Mouse (Mus musculus): Measurements from ENCODE around the gene Arhgef3.
A peak's percentile ranks its signal among the peaks of the same experiment; 100 is the strongest.

Arhgef3 gene

DNA sequence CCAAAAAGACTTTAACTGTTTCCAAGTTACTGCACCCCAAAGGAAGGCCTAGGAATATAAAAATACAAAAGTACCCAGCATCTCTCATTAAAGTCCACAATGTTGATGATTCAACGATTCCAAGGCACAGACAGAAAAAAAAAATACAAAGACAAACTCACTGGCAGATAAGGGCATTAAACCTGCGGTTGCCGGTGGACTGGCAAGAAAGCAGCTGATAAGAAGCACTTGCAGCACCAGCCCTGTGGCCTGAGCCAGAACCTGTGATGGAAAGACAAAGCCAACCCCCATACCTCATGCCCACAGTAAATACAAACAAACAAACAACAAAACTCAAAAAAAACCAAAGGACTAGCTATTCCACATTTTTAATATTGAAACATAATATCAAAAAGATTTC lies 295.0 kb downstream of the Arhgef3 start:
- DNase-seq (ENCODE audit: low read depth, low spot score), result no peak

GRCm38 (mm10) chr14:27411492-27411891 lies 296.8 kb downstream of the Arhgef3 start:
- DNase-seq (ENCODE audit: low read depth, low spot score), result no peak

DNA sequence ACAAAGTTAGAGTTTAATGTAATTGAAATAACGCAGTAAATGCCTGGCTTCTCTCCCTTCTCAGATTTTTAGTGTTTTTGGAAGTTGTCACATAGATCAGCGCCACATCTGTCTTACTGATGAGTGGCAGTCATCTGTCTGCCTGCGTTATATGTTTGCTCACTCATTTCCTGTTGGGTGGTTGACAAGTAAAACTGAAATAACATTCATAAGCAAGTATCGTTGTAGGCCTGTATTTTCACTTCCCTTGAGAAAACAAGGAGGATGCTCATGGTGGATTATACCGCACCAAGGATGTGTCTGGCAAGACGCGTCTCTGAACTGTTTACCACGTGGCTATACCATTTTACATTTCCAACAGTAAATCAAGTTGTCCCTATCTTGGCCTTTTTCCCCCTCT lies 298.0 kb downstream of the Arhgef3 start:
- peak; percentile 25 for DNase-seq (ENCODE audit: low read depth, low spot score)

DNA sequence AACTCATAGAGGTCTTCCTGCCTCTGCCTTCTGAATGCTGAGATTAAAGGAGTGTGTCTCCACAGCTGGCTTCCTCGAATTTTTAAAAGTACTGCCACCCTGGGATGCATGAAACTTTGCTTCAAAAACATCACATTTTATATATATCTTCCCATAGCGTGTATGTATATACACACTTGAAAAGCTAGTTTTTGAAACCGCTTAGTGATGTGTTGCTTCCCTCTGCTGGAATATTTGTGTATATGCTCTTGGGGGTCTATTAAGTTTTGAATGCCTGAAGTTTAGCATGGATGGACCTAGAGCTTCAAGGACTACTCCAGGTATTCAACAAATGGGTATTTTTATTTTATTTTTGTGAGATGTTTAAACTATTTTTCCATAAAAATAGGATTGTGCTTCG lies 299.3 kb downstream of the Arhgef3 start:
- DNase-seq (ENCODE audit: low read depth, low spot score), result peak; percentile 18

DNA sequence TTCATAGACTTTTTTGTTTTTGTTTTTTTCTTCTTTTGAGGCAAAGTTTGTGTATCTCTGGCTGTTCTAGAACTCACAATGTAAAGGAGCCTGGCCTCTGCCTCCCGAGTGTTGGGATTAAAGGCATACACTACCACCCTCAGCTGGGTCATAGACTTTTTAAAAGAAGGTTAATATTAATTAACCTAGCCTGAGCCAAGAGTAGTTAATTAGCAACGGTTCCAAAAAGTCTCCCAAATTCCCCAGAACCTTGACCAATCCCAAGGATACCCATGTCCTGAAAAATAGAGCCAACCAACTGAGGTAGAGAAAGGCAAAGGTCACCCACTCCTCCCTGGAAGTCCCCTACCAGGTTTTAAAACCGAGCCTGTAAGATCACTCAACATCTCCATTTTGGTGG lies 306.1 kb downstream of the Arhgef3 start:
- no peak for DNase-seq (ENCODE audit: low read depth, low spot score)

- DNase-seq (ENCODE audit: low read depth, low spot score), result no peak
Measured at GRCm38 (mm10) chr14:27422301-27422700, 307.6 kb downstream of the Arhgef3 start.

DNA sequence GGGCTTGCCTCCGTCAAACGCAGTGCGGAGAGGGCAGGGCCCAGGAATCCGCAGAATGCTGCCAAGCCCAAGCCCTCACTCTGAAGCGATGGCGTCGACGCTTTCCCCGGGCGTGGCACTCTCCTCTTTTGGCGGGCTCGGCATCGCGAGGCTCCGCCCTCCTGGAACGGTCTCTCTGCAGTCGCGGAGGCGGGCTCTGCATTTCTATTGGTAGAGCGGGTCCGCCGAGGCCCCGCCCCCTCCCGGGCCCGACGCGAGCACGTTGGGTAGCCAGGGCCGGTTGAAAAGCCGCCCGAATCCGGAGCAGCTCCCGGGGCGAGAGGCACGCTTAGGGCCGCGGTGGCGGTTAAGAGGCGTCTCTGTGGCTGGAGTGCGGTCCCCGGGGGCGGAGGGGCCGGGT lies 313.9 kb downstream of the Arhgef3 start, which contains the start of gene Fam208a:
TSS of gene Fam208a (plus strand) at position 262 of the 400 bp plus-strand sequence.
- peak; percentile 90 for DNase-seq (ENCODE audit: low read depth, low spot score)

GRCm38 (mm10) chr14:27428973-27429711 lies 314.4 kb downstream of the Arhgef3 start:
- DNase-seq (ENCODE audit: low read depth, low spot score), result peak; percentile 83

DNA sequence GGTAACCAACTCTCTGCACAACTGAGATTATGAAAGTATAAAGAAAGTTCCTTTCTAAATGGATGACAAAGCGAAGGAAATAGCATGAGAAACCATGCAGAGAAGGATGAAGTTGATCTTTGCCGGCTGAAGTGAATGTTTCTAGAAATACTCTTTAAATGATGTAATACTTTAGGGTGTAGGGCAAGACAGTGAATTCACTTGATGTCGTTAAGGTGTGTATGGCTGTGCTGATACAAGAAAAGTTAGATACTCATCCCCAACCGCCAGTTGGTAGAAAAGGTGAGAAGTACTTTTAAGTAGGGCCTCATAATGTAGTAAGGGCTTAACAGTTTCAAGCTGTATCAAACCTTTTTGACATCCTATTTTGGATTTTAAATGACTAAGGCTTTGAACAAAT lies 315.6 kb downstream of the Arhgef3 start:
- no peak for DNase-seq (ENCODE audit: low read depth, low spot score)

- DNase-seq (ENCODE audit: low read depth, low spot score), result no peak
Measured at GRCm38 (mm10) chr14:27432064-27432463, 317.4 kb downstream of the Arhgef3 start.

DNA sequence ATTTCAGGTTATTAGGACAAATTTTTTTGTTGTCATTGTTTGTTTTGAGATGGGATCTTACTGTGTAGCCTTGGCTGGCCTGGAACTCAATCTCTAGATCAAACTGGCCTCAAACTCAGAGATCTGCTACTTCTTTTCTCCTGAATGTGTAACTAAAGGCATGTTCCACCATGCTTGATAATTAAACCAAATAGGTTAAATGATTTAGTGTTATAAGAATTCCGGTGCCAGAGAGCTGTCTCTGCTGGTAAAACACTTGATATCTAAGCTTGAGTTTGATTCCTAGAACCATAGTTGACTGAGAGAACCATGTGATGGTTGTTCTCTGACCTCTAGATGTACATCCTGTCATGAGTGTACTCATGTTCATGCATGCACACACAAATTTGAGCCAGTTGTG lies 321.4 kb downstream of the Arhgef3 start:
- no peak for DNase-seq (ENCODE audit: low read depth, low spot score)

GRCm38 (mm10) chr14:27436826-27437225 lies 322.1 kb downstream of the Arhgef3 start:
- DNase-seq (ENCODE audit: low read depth, low spot score), result no peak

- DNase-seq (ENCODE audit: low read depth, low spot score), result no peak
Measured at GRCm38 (mm10) chr14:27440921-27441320, 326.2 kb downstream of the Arhgef3 start.

- no peak for DNase-seq (ENCODE audit: low read depth, low spot score)
Measured at GRCm38 (mm10) chr14:27444851-27445281, 330.2 kb downstream of the Arhgef3 start.

- DNase-seq (ENCODE audit: low read depth, low spot score), result no peak
Measured at GRCm38 (mm10) chr14:27446963-27447362, 332.3 kb downstream of the Arhgef3 start.
